Mouse (Mus musculus) small intestine, adult 10 weeks (tissue): Measurements from ENCODE around the gene Fas. TPM values are rescaled to one million over a fixed set of nuclear protein-coding genes. Genes with fewer than 3 reads are reported as not detected.

Experiments
- polyA plus RNA-seq: library from polyadenylated mRNA; stranded (reverse); fragments of 350-450 nt; fragmentation: Illumina TruSeq; extraction: RNeasy Lipid Tissue Mini Kit (QIAGEN cat#74804); gene quantifications from one replicate; pipeline ENCODE4 v1.2.3, GENCODE M21; 2014; ENCODE audit warnings: low replicate concordance

Fas gene
- 95.6 TPM for polyA plus RNA-seq

DNA sequence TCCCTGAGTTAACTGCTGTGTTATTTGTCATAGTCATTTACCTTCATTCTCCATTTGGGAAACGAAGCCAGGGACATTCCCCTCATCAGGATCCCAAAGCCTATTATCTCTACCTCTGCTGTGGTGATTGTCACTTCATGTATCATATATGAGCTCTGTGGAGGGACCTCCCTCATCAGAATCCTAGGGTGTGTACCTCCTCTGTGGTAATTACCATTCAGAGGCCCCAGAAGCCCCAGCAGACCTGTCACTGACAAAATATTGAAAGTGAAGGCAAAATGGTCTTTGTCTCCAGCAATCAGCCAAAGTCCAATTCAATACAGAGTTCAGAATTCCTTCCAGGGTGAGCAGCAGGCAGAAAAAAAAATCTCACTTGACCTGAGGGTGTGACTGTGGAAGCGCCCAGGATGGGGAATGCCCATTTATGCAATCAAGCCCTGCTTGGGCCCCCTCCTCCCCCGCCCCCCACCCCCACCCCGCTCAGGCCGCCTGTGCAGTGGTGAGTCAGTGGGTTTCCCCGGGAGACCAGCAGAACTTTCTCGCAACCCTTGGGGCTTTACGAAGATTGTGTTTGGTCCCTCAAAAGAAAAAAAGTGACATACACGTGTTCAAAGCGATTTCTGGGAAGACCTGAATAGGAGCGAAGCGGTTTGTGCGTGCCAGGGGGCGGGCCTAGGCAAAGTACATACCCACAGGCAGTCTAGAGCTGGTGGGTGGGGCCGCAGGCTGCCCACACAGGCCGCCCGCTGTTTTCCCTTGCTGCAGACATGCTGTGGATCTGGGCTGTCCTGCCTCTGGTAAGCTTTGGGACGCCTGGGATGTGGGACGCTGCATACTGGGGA lies at the start of gene Fas:
Fas (plus strand) TSS at position 719 of the 842 bp plus-strand sequence.

DNA sequence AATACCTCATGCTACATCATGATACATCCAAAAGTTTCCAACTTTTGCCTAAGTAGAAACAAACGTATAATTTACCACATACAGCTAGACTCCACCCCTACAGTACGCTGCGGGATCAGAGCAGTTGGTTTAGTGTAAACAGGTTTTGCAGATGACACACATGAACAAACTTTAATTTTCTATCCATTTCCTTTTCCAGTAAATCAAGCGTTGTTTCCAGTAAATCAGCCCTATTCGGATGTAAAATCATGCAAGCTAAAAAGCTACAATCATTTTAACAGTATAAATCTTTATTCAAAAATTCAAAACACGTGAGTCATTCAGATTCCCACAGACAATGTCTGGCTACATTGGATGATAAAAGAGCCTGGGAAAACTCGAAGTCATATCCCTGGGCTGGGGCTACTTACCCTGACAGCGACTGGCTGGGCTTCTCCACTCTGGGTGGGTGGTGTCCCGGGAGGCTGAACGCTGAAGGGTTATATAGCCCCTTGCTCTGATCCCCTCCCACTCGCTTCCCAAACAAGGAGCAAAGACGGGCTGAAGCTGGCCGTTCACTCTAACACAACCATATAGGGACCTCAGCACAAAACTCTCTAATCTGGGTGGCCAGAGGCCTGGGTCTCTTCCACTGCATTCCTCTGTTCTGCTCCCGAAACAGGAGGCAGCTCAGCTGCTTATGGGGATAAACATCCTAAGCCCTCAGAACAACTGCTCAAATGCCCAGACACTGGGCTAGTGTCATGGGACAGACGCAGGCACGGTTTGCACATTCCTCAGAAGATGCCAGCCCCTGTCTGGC lies 35.4 kb upstream of the Fas start, which contains the start of gene Acta2:
Acta2 (minus strand) TSS at position 711 of the 802 bp plus-strand sequence.

Other genes with a start within 250 kb of the Fas start
- gene Lipn, start 223.3 kb upstream of the Fas start, polyA plus RNA-seq, result not detected
- not detected for gene Lipm, start 189.7 kb upstream of the Fas start, polyA plus RNA-seq
- gene Ankrd22, start 124.6 kb upstream of the Fas start, polyA plus RNA-seq, result not detected
- gene Stambpl1, start 98.4 kb upstream of the Fas start, polyA plus RNA-seq, result 16.1 TPM
- 33.7 TPM for gene Acta2, start 35.1 kb upstream of the Fas start, polyA plus RNA-seq
- 3.3 TPM for gene Ch25h, start 184.5 kb downstream of the Fas start, polyA plus RNA-seq
- gene Lipa, start 236.8 kb downstream of the Fas start, polyA plus RNA-seq, result 190 TPM